Mouse (Mus musculus): ENCODE measurements at regions not wholly inside any gene's neighbourhood (a gene's known extent, or its start where the extent isn't known, plus 50 kb on each side); places are given as distances from the start of the nearest gene placed in this dataset.

GRCm38 (mm10) chr10:25857954-25858616 is 220.0 kb upstream of the Gm9767 start:
- no peaks in the 10 kb centered on the region for H3K27me3 ChIP-seq (ENCODE audit: control insufficient read depth, insufficient read depth, low read length, poor library complexity, severe bottlenecking)
- DNase-seq (ENCODE audit: low read depth, low spot score), result no peak
- no peaks in the 10 kb centered on the region for H3K36me3 ChIP-seq (ENCODE audit: control insufficient read depth, insufficient read depth, low read length, poor library complexity, severe bottlenecking)

DNA sequence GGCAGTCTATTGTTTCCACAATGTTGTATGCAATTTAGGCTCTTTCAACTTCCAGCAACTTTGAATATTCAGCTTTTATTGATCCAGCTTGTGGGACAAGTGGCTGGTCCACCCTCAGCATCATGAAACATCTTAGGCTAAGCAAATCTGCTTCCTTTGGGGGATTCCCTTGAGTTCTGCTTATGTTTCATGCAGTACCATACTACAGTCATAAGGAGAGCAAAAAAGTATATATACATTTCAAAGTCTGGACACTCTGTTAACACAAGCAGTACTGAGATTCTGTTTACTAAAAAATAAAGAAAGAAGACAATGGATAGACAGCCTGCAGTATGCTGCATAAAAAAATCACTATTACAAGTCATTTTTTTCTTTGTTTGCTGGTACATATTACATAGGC is 233.7 kb upstream of the Gm9767 start:
- H3K27me3 ChIP-seq (ENCODE audit: control insufficient read depth, insufficient read depth, low read length, poor library complexity, severe bottlenecking), result no peaks in the 10 kb centered on the region
- H3K36me3 ChIP-seq (ENCODE audit: control insufficient read depth, insufficient read depth, low read length, poor library complexity, severe bottlenecking), result no peaks in the 10 kb centered on the region

DNA sequence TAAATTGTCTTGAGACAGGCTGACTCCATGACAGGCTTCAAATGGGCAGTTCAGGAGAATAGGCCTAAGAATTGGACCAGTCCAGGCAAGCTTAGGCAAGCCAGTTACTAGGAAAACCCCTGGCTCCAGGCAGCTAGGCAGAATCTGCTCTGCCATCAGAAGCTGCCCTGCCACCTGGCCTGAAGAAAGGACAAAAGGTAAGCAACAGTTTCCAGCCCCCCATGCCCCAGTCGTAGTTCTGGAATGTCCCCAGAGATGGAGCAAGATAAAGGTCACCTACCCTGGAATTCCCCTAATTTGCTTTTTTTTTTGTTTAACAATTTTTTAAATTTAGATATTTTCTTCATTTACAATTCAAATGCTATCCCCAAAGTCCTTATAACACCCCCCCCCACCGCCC is 248.8 kb upstream of the Gm9767 start:
- no peak for DNase-seq (ENCODE audit: low read depth, low spot score)
- Histone ChIP-seq H3K27me3 (ENCODE audit: control insufficient read depth, insufficient read depth, low read length, poor library complexity, severe bottlenecking) (no peaks in the 10 kb centered on the region), H3K36me3 (ENCODE audit: control insufficient read depth, insufficient read depth, low read length, poor library complexity, severe bottlenecking) (no peaks in the 10 kb centered on the region)

More for the DNA sequence above, 233.7 kb upstream of the Gm9767 start:
- no peak for DNase-seq (ENCODE audit: low read depth, low spot score)

- Histone ChIP-seq H3K36me3 (ENCODE audit: control insufficient read depth, insufficient read depth, low read length, poor library complexity, severe bottlenecking) (no peaks in the 10 kb centered on the region), H3K27me3 (ENCODE audit: control insufficient read depth, insufficient read depth, low read length, poor library complexity, severe bottlenecking) (no peaks in the 10 kb centered on the region)
- DNase-seq (ENCODE audit: low read depth, low spot score), result no peak
Measured at GRCm38 (mm10) chr10:25804223-25804622, 268.2 kb upstream of the Smlr1 start.

DNA sequence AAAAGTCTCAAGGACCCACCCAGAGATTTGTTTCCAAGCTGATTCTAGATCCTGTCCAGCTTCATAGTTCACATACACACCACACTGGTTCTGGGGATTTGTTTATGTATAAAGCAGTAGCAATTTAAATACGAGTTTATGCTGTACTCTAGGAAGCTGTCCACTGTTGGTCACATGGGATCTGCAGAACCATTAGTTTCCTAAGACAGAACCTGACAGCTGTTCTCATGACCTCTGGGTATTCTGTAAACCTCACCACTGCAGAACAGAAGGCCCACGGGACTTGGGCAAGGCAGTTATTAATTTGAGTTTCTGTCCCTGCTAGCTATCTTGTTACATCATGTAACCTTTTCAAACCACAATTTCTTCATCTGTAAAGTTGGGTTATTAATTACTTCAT is 265.4 kb upstream of the Smlr1 start:
- Histone ChIP-seq H3K36me3 (ENCODE audit: control insufficient read depth, insufficient read depth, low read length, poor library complexity, severe bottlenecking) (no peaks in the 10 kb centered on the region), H3K27me3 (ENCODE audit: control insufficient read depth, insufficient read depth, low read length, poor library complexity, severe bottlenecking) (no peaks in the 10 kb centered on the region)
- DNase-seq (ENCODE audit: low read depth, low spot score), result no peak

GRCm38 (mm10) chr10:25798881-25799280 is 262.8 kb upstream of the Smlr1 start:
- DNase-seq (ENCODE audit: low read depth, low spot score), result no peak
- Histone ChIP-seq H3K36me3 (ENCODE audit: control insufficient read depth, insufficient read depth, low read length, poor library complexity, severe bottlenecking) (no peaks in the 10 kb centered on the region), H3K27me3 (ENCODE audit: control insufficient read depth, insufficient read depth, low read length, poor library complexity, severe bottlenecking) (no peaks in the 10 kb centered on the region)

DNA sequence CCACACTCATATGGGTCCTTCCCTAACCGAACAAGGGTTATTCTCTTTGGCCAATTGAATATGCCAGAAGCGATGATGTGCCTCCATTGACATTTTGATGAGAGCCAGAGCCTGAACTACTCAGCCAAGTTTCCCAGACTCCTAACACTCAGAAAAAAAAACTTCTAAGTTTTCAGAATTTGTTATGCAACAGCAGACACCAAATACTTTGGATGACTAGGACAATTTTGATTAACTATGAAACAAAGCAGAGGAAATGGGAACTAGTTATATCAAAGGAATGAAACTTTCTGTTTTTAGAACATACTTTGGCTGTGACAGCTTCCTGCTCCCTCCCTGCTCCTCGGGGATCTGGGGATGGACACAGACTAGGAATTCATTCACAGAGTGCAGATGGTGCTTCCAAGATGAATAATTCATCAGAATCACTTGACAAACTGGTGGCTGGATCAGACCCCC is 254.3 kb upstream of the Smlr1 start:
- Histone ChIP-seq H3K27me3 (ENCODE audit: control insufficient read depth, insufficient read depth, low read length, poor library complexity, severe bottlenecking) (no peaks in the 10 kb centered on the region), H3K36me3 (ENCODE audit: control insufficient read depth, insufficient read depth, low read length, poor library complexity, severe bottlenecking) (no peaks in the 10 kb centered on the region)
- DNase-seq (ENCODE audit: low read depth, low spot score), result no peak

DNA sequence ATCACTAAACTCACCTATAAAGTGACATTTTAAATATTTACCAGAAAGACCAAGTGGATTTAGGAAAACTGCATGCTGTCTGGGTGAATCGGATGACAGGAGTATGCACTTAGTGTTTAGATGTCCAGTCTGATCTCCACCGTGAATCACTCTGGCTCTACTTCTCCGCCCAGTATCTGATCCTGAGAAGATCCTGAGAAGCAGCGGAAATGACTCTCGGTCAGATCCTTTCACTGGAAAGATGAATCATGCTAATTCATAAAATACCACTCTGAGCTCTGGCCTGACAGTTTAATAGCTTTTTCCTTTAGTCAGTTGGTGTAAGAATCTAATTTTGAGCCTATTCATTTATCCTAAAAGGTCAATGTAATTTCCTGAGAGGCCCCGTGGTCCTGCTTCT is 252.6 kb upstream of the Smlr1 start:
- Histone ChIP-seq H3K27me3 (ENCODE audit: control insufficient read depth, insufficient read depth, low read length, poor library complexity, severe bottlenecking) (no peaks in the 10 kb centered on the region), H3K36me3 (ENCODE audit: control insufficient read depth, insufficient read depth, low read length, poor library complexity, severe bottlenecking) (no peaks in the 10 kb centered on the region)
- DNase-seq (ENCODE audit: low read depth, low spot score), result no peak

DNA sequence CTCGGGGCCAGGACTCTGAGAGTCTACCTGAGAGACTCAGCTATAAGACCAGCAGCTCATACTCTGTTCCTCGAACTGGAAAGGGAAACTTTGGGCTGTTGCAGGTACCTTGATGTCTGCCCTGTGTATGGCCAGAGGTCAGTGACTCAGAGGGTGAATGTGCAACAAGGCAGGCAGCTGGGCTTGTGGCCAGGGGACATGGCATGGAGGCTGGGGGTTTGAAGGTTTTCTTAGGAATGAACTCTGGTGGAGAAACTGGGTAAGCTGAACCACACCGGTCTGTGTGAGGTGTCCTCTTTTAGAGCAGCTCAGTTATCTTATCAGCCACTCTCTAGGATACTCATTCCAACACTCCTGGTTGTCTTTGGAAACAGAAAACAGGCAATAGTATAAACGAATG is 251.9 kb upstream of the Smlr1 start:
- Histone ChIP-seq H3K27me3 (ENCODE audit: control insufficient read depth, insufficient read depth, low read length, poor library complexity, severe bottlenecking) (no peaks in the 10 kb centered on the region), H3K36me3 (ENCODE audit: control insufficient read depth, insufficient read depth, low read length, poor library complexity, severe bottlenecking) (no peaks in the 10 kb centered on the region)
- no peak for DNase-seq (ENCODE audit: low read depth, low spot score)

- H3K27me3 ChIP-seq (ENCODE audit: control insufficient read depth, insufficient read depth, low read length, poor library complexity, severe bottlenecking), result no peaks in the 10 kb centered on the region
- no peak for DNase-seq (ENCODE audit: low read depth, low spot score)
- H3K36me3 ChIP-seq (ENCODE audit: control insufficient read depth, insufficient read depth, low read length, poor library complexity, severe bottlenecking), result no peaks in the 10 kb centered on the region
Measured at GRCm38 (mm10) chr10:25783861-25784260, 247.8 kb upstream of the Smlr1 start.

- Histone ChIP-seq H3K27me3 (ENCODE audit: control insufficient read depth, insufficient read depth, low read length, poor library complexity, severe bottlenecking) (no peaks in the 10 kb centered on the region), H3K36me3 (ENCODE audit: control insufficient read depth, insufficient read depth, low read length, poor library complexity, severe bottlenecking) (no peaks in the 10 kb centered on the region)
- DNase-seq (ENCODE audit: low read depth, low spot score), result no peak
Measured at GRCm38 (mm10) chr10:25779476-25779875, 243.4 kb upstream of the Smlr1 start.

DNA sequence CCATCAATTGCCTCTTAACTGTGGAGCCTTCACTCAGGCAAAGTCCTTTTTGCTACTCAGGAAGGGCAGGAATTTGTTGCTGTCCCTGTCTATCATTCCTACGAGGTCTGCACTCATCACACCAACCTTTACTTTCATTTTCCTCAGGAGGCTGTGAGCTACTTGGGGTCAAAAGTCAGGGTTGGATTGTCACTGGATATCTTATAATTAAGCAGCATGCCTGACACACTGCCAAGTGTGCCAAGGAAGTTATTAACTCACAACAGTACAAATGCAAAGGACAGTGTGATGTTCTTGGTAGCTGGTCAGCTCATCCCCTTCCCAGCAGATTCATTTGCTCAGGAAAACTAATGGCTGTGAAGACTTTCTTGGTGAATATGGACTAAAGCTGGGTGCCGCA is 241.7 kb upstream of the Smlr1 start:
- Histone ChIP-seq H3K27me3 (ENCODE audit: control insufficient read depth, insufficient read depth, low read length, poor library complexity, severe bottlenecking) (no peaks in the 10 kb centered on the region), H3K36me3 (ENCODE audit: control insufficient read depth, insufficient read depth, low read length, poor library complexity, severe bottlenecking) (no peaks in the 10 kb centered on the region)
- no peak for DNase-seq (ENCODE audit: low read depth, low spot score)

- Histone ChIP-seq H3K36me3 (ENCODE audit: control insufficient read depth, insufficient read depth, low read length, poor library complexity, severe bottlenecking) (no peaks in the 10 kb centered on the region), H3K27me3 (ENCODE audit: control insufficient read depth, insufficient read depth, low read length, poor library complexity, severe bottlenecking) (no peaks in the 10 kb centered on the region)
- no peak for DNase-seq (ENCODE audit: low read depth, low spot score)
Measured at GRCm38 (mm10) chr10:25776697-25777096, 240.6 kb upstream of the Smlr1 start.

GRCm38 (mm10) chr10:25770051-25770450 is 234.0 kb upstream of the Smlr1 start:
- Histone ChIP-seq H3K36me3 (ENCODE audit: control insufficient read depth, insufficient read depth, low read length, poor library complexity, severe bottlenecking) (no peaks in the 10 kb centered on the region), H3K27me3 (ENCODE audit: control insufficient read depth, insufficient read depth, low read length, poor library complexity, severe bottlenecking) (no peaks in the 10 kb centered on the region)
- no peak for DNase-seq (ENCODE audit: low read depth, low spot score)

- DNase-seq (ENCODE audit: low read depth, low spot score), result no peak
- no peaks in the 10 kb centered on the region for H3K36me3 ChIP-seq (ENCODE audit: control insufficient read depth, insufficient read depth, low read length, poor library complexity, severe bottlenecking)
- H3K27me3 ChIP-seq (ENCODE audit: control insufficient read depth, insufficient read depth, low read length, poor library complexity, severe bottlenecking), result no peaks in the 10 kb centered on the region
Measured at GRCm38 (mm10) chr10:25768456-25768855, 232.4 kb upstream of the Smlr1 start.

DNA sequence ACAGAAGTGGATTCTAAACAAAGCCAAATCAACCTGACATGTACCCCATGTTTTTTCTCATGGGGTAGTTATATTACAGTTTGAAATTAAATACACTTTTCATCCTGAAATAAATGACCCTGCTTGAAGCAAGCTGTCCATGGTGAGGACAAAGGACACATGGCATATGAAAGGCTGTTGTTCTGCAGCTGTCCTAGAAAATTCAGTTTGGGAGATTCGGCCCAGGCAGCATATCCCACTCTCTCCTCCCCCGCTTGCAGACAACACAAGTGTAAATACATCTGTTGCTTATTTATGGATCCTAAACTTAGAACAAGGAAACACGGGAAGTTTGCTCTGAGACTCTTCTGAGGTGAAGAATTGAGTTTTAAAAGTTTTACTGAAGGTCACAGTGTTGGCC is 218.2 kb upstream of the Smlr1 start:
- no peak for DNase-seq (ENCODE audit: low read depth, low spot score)
- H3K36me3 ChIP-seq (ENCODE audit: control insufficient read depth, insufficient read depth, low read length, poor library complexity, severe bottlenecking), result no peaks in the 10 kb centered on the region
- H3K27me3 ChIP-seq (ENCODE audit: control insufficient read depth, insufficient read depth, low read length, poor library complexity, severe bottlenecking), result no peaks in the 10 kb centered on the region

All from splenic B cell, adult 2 months (primary cell).